15 mouse cellular contexts compared by ENCODE assay signal in the genomic region with DNA sequence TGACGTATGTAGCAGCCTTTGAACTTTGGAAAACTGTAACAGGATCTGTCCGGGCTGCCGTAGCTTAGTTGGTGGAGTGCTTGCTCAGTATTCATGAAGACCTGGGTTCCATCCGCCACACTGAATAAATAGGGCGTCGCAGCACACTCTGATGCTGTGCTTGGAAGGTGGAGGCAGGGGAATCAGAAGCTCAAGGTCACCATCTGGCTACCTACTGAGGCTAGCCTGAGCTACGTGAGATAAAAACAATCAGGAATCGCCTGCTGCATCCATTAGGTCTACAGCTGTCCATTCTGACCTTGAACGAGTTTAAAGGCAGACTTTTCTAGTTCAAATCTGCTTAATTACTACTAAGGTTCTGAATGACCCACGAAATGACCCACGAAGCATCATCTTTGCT.
"Had no signal": no experiment of that assay in that cellular context is flagged by ENCODE, and none has a peak within 500 bp of the region (broad histone marks: within the 10 kb centered on the region; RNA-seq: fewer than 3 reads in every experiment).

No protein-coding gene starts in this region.

- H3K4me1 ChIP-seq: lung, embryonic 15.5 days; megakaryocyte, embryonic 14.5 days; neural tube, embryonic 12.5 days had no signal

- H3K36me3 ChIP-seq: lung, embryonic 15.5 days; midbrain, embryonic 13.5 days; midbrain, embryonic 15.5 days; neural tube, embryonic 12.5 days had no signal

- H3K9me3 ChIP-seq: lung, embryonic 15.5 days; megakaryocyte, embryonic 14.5 days; midbrain, embryonic 13.5 days; midbrain, embryonic 15.5 days; neural tube, embryonic 12.5 days had no signal

- ATAC-seq: liver, postnatal 0 days; lung, postnatal 0 days; midbrain, embryonic 13.5 days; midbrain, embryonic 15.5 days had no signal

- H3K4me3 ChIP-seq: lung, embryonic 15.5 days; megakaryocyte, embryonic 14.5 days; midbrain, embryonic 13.5 days; midbrain, embryonic 15.5 days; neural tube, embryonic 12.5 days had no signal

- H3K4me2 ChIP-seq: lung, embryonic 15.5 days; midbrain, embryonic 11.5 days; midbrain, embryonic 13.5 days; midbrain, embryonic 15.5 days; neural tube, embryonic 12.5 days had no signal

- H3K27ac ChIP-seq: lung, embryonic 15.5 days; macrophage; midbrain, embryonic 13.5 days; midbrain, embryonic 15.5 days; neural tube, embryonic 12.5 days had no signal

- H3K9ac ChIP-seq: liver, postnatal 0 days; lung, embryonic 15.5 days; midbrain, embryonic 13.5 days; midbrain, embryonic 15.5 days; neural tube, embryonic 12.5 days had no signal

- DNase-seq: liver, postnatal 0 days; lung, adult 2 months; lung, postnatal 36 days; right cerebral cortex, postnatal 14 days; thymus, adult 18-20 months; thymus, postnatal 14 days; thymus, postnatal 36 days had no signal

- H3K27me3 ChIP-seq: megakaryocyte, embryonic 14.5 days; neural tube, embryonic 12.5 days had no signal
